Mouse (Mus musculus): ENCODE measurements at regions not wholly inside any gene's neighbourhood (a gene's known extent, or its start where the extent isn't known, plus 50 kb on each side); places are given as distances from the start of the nearest gene placed in this dataset.

GRCm38 (mm10) chr9:115476205-115476604 is 166.0 kb upstream of the Stt3b start:
- TF ChIP-seq MYOD1 (IDR thresholded peaks at IDR 0.05; ENCODE audit: control insufficient read depth in 1 of 3, insufficient read length in 2 of 3, low read depth in 2 of 3) (no peak), E2F4 (IDR thresholded peaks at IDR 0.05; ENCODE audit: insufficient read depth) (no peak), POLR2A (IDR thresholded peaks at IDR 0.05; ENCODE audit: insufficient read length, low read depth) (no peak), USF1 (IDR thresholded peaks at IDR 0.05; ENCODE audit: low read depth) (no peak), MYOG (IDR thresholded peaks at IDR 0.05; ENCODE audit: control insufficient read depth in 1 of 3, insufficient read depth in 1 of 3, insufficient read length in 2 of 3, low read depth in 2 of 3) (no peak), POLR2AphosphoS2 (IDR thresholded peaks at IDR 0.05; ENCODE audit: insufficient read length, low read depth) (no peak)

Measured in myocyte (in vitro differentiated cells).